Mouse (Mus musculus) MEL (cell line): ENCODE measurements at regions not wholly inside any gene's neighbourhood (a gene's known extent, or its start where the extent isn't known, plus 50 kb on each side); places are given as distances from the start of the nearest gene placed in this dataset.

Source experiments
- CHD1 ChIP-seq: IDR thresholded peaks from 2 replicates; pipeline ENCODE4 v1.6.1; 2012; ENCODE audit warnings: low read depth, mild to moderate bottlenecking, inconsistent platforms, low read length, improper control_type of control experiment
- CTCF ChIP-seq, 3 experiments: IDR thresholded peaks in 2 of 3; conservative IDR thresholded peaks in 1 of 3; 2 replicates each; pipeline ENCODE4 v1.5.1; 2011 to 2012; ENCODE audit warnings: low read length in 3 of 3, low read depth in 2 of 3, mild to moderate bottlenecking in 2 of 3, improper control_type of control experiment in 1 of 3, inconsistent platforms in 1 of 3, mixed read lengths in 1 of 3, moderate library complexity in 1 of 3; ENCODE audit not compliant: control insufficient read depth in 1 of 3, insufficient read depth in 1 of 3, poor library complexity in 1 of 3, severe bottlenecking in 1 of 3
- EP300 ChIP-seq, 2 experiments: IDR thresholded peaks; 2 replicates each; pipeline ENCODE4 v1.6.1; 2011; ENCODE audit warnings: improper control_type of control experiment in 2 of 2, low read length in 2 of 2, low read depth in 1 of 2, mild to moderate bottlenecking in 1 of 2
- ETS1 ChIP-seq: IDR thresholded peaks from 2 replicates; pipeline ENCODE4 v1.6.1; 2012; ENCODE audit warnings: low read depth, mild to moderate bottlenecking, inconsistent platforms, low read length, improper control_type of control experiment, moderate library complexity
- MAX ChIP-seq: IDR thresholded peaks from 2 replicates; pipeline ENCODE4 v1.6.1; 2011; ENCODE audit warnings: low read length, improper control_type of control experiment
- MYC ChIP-seq: IDR thresholded peaks from 2 replicates; pipeline ENCODE4 v1.6.1; 2011; ENCODE audit warnings: low read depth, mild to moderate bottlenecking, low read length, improper control_type of control experiment, moderate library complexity
- POLR2A ChIP-seq, 2 experiments: IDR thresholded peaks; 2 replicates each; pipeline ENCODE4 v1.6.1; 2011 to 2012; ENCODE audit warnings: low read length in 2 of 2, mild to moderate bottlenecking in 2 of 2, control low read depth in 1 of 2, improper control_type of control experiment in 1 of 2, low read depth in 1 of 2, moderate library complexity in 1 of 2; ENCODE audit not compliant: control insufficient read depth in 1 of 2, insufficient read depth in 1 of 2, poor library complexity in 1 of 2
- ZMIZ1 ChIP-seq: IDR thresholded peaks from 2 replicates; pipeline ENCODE4 v1.6.1; 2012; ENCODE audit warnings: low read depth, mild to moderate bottlenecking, inconsistent platforms, low read length, improper control_type of control experiment, moderate library complexity

- TF ChIP-seq MAX, result no peak
- no peak for TF ChIP-seq CTCF (IDR thresholded peaks at IDR 0.05 in 2 of 3, conservative IDR thresholded peaks at IDR 0.05 in 1 of 3; ENCODE audit: control insufficient read depth in 1 of 3, insufficient read depth in 1 of 3, low read depth in 2 of 3, low read length in 3 of 3, poor library complexity in 1 of 3, severe bottlenecking in 1 of 3)
- no peak for TF ChIP-seq ETS1
- no peak for TF ChIP-seq POLR2A (IDR thresholded peaks at IDR 0.05; ENCODE audit: control insufficient read depth in 1 of 2, insufficient read depth in 1 of 2, low read depth in 1 of 2, low read length in 2 of 2, poor library complexity in 1 of 2)
- no peak for TF ChIP-seq EP300 (IDR thresholded peaks at IDR 0.05; ENCODE audit: low read depth in 1 of 2, low read length in 2 of 2)
- no peak for TF ChIP-seq MYC
- TF ChIP-seq ZMIZ1, result no peak
- TF ChIP-seq CHD1, result no peak
Measured at GRCm38 (mm10) chr8:49015701-49016100, 171.9 kb upstream of the Tenm3 start.
